Mouse (Mus musculus): Measurements from ENCODE around the gene Srek1. TPM values are rescaled to one million over a fixed set of nuclear protein-coding genes. Genes with fewer than 3 reads are reported as not detected.

The Srek1 gene
- polyA plus RNA-seq (2015; fragmentation: Nextera tagmentation; extraction: Ambion mirVana) = 17.3 and 17.6 TPM in 2 replicates

- Histone ChIP-seq H3K9ac (ENCODE audit: low read depth, low read length) (peak within 1 kb of the TSS; percentile 93), H3K27me3 (ENCODE audit: control insufficient read depth, insufficient read depth, low read depth, low read length) (no peaks in the 10 kb centered on the region), H3K9me3 (replicated peaks; ENCODE audit: control insufficient read depth, low read length) (no peaks in the 10 kb centered on the region), H3K4me3 (ENCODE audit: low read depth, low read length) (peak within 1 kb of the TSS; percentile 87), H3K27ac (ENCODE audit: low read length) (peak within 1 kb of the TSS; percentile 97), H3K4me1 (ENCODE audit: control insufficient read depth, low read depth, low read length) (peaks cover 21% of the 10 kb centered on the region), H3K4me2 (ENCODE audit: low read depth, low read length) (peak within 1 kb of the TSS; percentile 81), H3K36me3 (ENCODE audit: control insufficient read depth, insufficient read depth) (no peaks in the 10 kb centered on the region)
- ATAC-seq (ENCODE audit: low read depth) = peak; percentile 93
- under 1% methylated on average over 80 of the region's 81 CpGs for WGBS (ENCODE audit: insufficient replicate concordance)
Measured at GRCm38 (mm10) chr13:103774119-103774757, at the start of gene Srek1. TSS of gene Srek1 (minus strand) at chr13:103774608.

- no peak for ATAC-seq (ENCODE audit: low read depth)
- Histone ChIP-seq H3K9me3 (replicated peaks; ENCODE audit: control insufficient read depth, low read length) (no peaks in the 10 kb centered on the region), H3K27ac (ENCODE audit: low read length) (no peak overlapping the region), H3K4me1 (ENCODE audit: control insufficient read depth, low read depth, low read length) (no peaks in the 10 kb centered on the region), H3K27me3 (ENCODE audit: control insufficient read depth, insufficient read depth, low read depth, low read length) (no peaks in the 10 kb centered on the region), H3K9ac (ENCODE audit: low read depth, low read length) (no peak overlapping the region), H3K4me2 (ENCODE audit: low read depth, low read length) (no peak overlapping the region), H3K4me3 (ENCODE audit: low read depth, low read length) (no peak overlapping the region), H3K36me3 (ENCODE audit: control insufficient read depth, insufficient read depth) (no peaks in the 10 kb centered on the region)
- 79% methylated on average over 1 of the region's 1 CpGs for WGBS (ENCODE audit: insufficient replicate concordance)
Measured at GRCm38 (mm10) chr13:103822270-103822669, 47.9 kb upstream of the Srek1 start.

- Histone ChIP-seq H3K9me3 (replicated peaks; ENCODE audit: control insufficient read depth, low read length) (no peaks in the 10 kb centered on the region), H3K4me3 (ENCODE audit: low read depth, low read length) (no peak overlapping the region), H3K27me3 (ENCODE audit: control insufficient read depth, insufficient read depth, low read depth, low read length) (no peaks in the 10 kb centered on the region), H3K9ac (ENCODE audit: low read depth, low read length) (no peak overlapping the region), H3K4me2 (ENCODE audit: low read depth, low read length) (no peak overlapping the region), H3K36me3 (ENCODE audit: control insufficient read depth, insufficient read depth) (no peaks in the 10 kb centered on the region), H3K4me1 (ENCODE audit: control insufficient read depth, low read depth, low read length) (no peaks in the 10 kb centered on the region), H3K27ac (ENCODE audit: low read length) (no peak overlapping the region)
- WGBS (ENCODE audit: insufficient replicate concordance) = 51% methylated on average over 5 of the region's 5 CpGs
- ATAC-seq (ENCODE audit: low read depth) = no peak
Measured at GRCm38 (mm10) chr13:103819377-103819776, 45.0 kb upstream of the Srek1 start.

GRCm38 (mm10) chr13:103817935-103818334 lies 43.5 kb upstream of the Srek1 start:
- Histone ChIP-seq H3K27me3 (ENCODE audit: control insufficient read depth, insufficient read depth, low read depth, low read length) (no peaks in the 10 kb centered on the region), H3K4me2 (ENCODE audit: low read depth, low read length) (no peak overlapping the region), H3K9ac (ENCODE audit: low read depth, low read length) (no peak overlapping the region), H3K4me1 (ENCODE audit: control insufficient read depth, low read depth, low read length) (no peaks in the 10 kb centered on the region), H3K27ac (ENCODE audit: low read length) (no peak overlapping the region), H3K4me3 (ENCODE audit: low read depth, low read length) (no peak overlapping the region), H3K9me3 (replicated peaks; ENCODE audit: control insufficient read depth, low read length) (no peaks in the 10 kb centered on the region), H3K36me3 (ENCODE audit: control insufficient read depth, insufficient read depth) (no peaks in the 10 kb centered on the region)
- WGBS (ENCODE audit: insufficient replicate concordance) = 87% methylated on average over 3 of the region's 3 CpGs
- no peak for ATAC-seq (ENCODE audit: low read depth)

GRCm38 (mm10) chr13:103807464-103807863 lies 33.1 kb upstream of the Srek1 start:
- H3K9me3 ChIP-seq (replicated peaks; ENCODE audit: control insufficient read depth, low read length) = no peaks in the 10 kb centered on the region
- no peak overlapping the region for H3K27ac ChIP-seq (ENCODE audit: low read length)
- no peak overlapping the region for H3K9ac ChIP-seq (ENCODE audit: low read depth, low read length)
- no peak overlapping the region for H3K4me2 ChIP-seq (ENCODE audit: low read depth, low read length)
- ATAC-seq (ENCODE audit: low read depth) = no peak
- no peaks in the 10 kb centered on the region for H3K36me3 ChIP-seq (ENCODE audit: control insufficient read depth, insufficient read depth)
- WGBS (ENCODE audit: insufficient replicate concordance) = 29% methylated on average over 5 of the region's 5 CpGs
- no peaks in the 10 kb centered on the region for H3K4me1 ChIP-seq (ENCODE audit: control insufficient read depth, low read depth, low read length)
- no peaks in the 10 kb centered on the region for H3K27me3 ChIP-seq (ENCODE audit: control insufficient read depth, insufficient read depth, low read depth, low read length)
- no peak overlapping the region for H3K4me3 ChIP-seq (ENCODE audit: low read depth, low read length)

- Histone ChIP-seq H3K36me3 (ENCODE audit: control insufficient read depth, insufficient read depth) (no peaks in the 10 kb centered on the region), H3K9me3 (replicated peaks; ENCODE audit: control insufficient read depth, low read length) (no peaks in the 10 kb centered on the region), H3K27me3 (ENCODE audit: control insufficient read depth, insufficient read depth, low read depth, low read length) (no peaks in the 10 kb centered on the region), H3K4me1 (ENCODE audit: control insufficient read depth, low read depth, low read length) (no peaks in the 10 kb centered on the region), H3K27ac (ENCODE audit: low read length) (no peak overlapping the region), H3K9ac (ENCODE audit: low read depth, low read length) (no peak overlapping the region), H3K4me3 (ENCODE audit: low read depth, low read length) (no peak overlapping the region), H3K4me2 (ENCODE audit: low read depth, low read length) (no peak overlapping the region)
- no peak for ATAC-seq (ENCODE audit: low read depth)
- WGBS (ENCODE audit: insufficient replicate concordance) = 63% methylated on average over 6 of the region's 6 CpGs
Measured at GRCm38 (mm10) chr13:103806210-103806851, 31.9 kb upstream of the Srek1 start.

GRCm38 (mm10) chr13:103803721-103804120 lies 29.3 kb upstream of the Srek1 start:
- Histone ChIP-seq H3K4me1 (ENCODE audit: control insufficient read depth, low read depth, low read length) (no peaks in the 10 kb centered on the region), H3K9me3 (replicated peaks; ENCODE audit: control insufficient read depth, low read length) (no peaks in the 10 kb centered on the region), H3K36me3 (ENCODE audit: control insufficient read depth, insufficient read depth) (no peaks in the 10 kb centered on the region), H3K27me3 (ENCODE audit: control insufficient read depth, insufficient read depth, low read depth, low read length) (no peaks in the 10 kb centered on the region), H3K9ac (ENCODE audit: low read depth, low read length) (no peak overlapping the region), H3K4me3 (ENCODE audit: low read depth, low read length) (no peak overlapping the region), H3K27ac (ENCODE audit: low read length) (no peak overlapping the region), H3K4me2 (ENCODE audit: low read depth, low read length) (no peak overlapping the region)
- no peak for ATAC-seq (ENCODE audit: low read depth)
- WGBS (ENCODE audit: insufficient replicate concordance) = 57% methylated on average over 5 of the region's 5 CpGs

- 86% methylated on average over 1 of the region's 1 CpGs for WGBS (ENCODE audit: insufficient replicate concordance)
- Histone ChIP-seq H3K4me2 (ENCODE audit: low read depth, low read length) (no peak overlapping the region), H3K4me3 (ENCODE audit: low read depth, low read length) (no peak overlapping the region), H3K36me3 (ENCODE audit: control insufficient read depth, insufficient read depth) (no peaks in the 10 kb centered on the region), H3K9ac (ENCODE audit: low read depth, low read length) (no peak overlapping the region), H3K27me3 (ENCODE audit: control insufficient read depth, insufficient read depth, low read depth, low read length) (no peaks in the 10 kb centered on the region), H3K9me3 (replicated peaks; ENCODE audit: control insufficient read depth, low read length) (no peaks in the 10 kb centered on the region), H3K27ac (ENCODE audit: low read length) (no peak overlapping the region), H3K4me1 (ENCODE audit: control insufficient read depth, low read depth, low read length) (no peaks in the 10 kb centered on the region)
- no peak for ATAC-seq (ENCODE audit: low read depth)
Measured at GRCm38 (mm10) chr13:103801021-103801420, 26.6 kb upstream of the Srek1 start.

GRCm38 (mm10) chr13:103794688-103795543 lies 20.5 kb upstream of the Srek1 start:
- Histone ChIP-seq H3K4me1 (ENCODE audit: control insufficient read depth, low read depth, low read length) (no peaks in the 10 kb centered on the region), H3K9me3 (replicated peaks; ENCODE audit: control insufficient read depth, low read length) (no peaks in the 10 kb centered on the region), H3K4me3 (ENCODE audit: low read depth, low read length) (no peak overlapping the region), H3K27me3 (ENCODE audit: control insufficient read depth, insufficient read depth, low read depth, low read length) (no peaks in the 10 kb centered on the region), H3K4me2 (ENCODE audit: low read depth, low read length) (no peak overlapping the region), H3K36me3 (ENCODE audit: control insufficient read depth, insufficient read depth) (no peaks in the 10 kb centered on the region), H3K27ac (ENCODE audit: low read length) (no peak overlapping the region), H3K9ac (ENCODE audit: low read depth, low read length) (no peak overlapping the region)
- ATAC-seq (ENCODE audit: low read depth) = no peak
- 73% methylated on average over 9 of the region's 9 CpGs for WGBS (ENCODE audit: insufficient replicate concordance)

Data from liver, embryonic 16.5 days (tissue).